Mouse (Mus musculus): Measurements from ENCODE around the gene Vmn1r74.
"Not testable (repeated sequence)": the region's sequence is repeated elsewhere in the genome, so short reads cannot be mapped to it uniquely, and the experiment has no call there.

Vmn1r74 gene

GRCm38 (mm10) chr7:11833680-11834079, at the start of gene Vmn1r74:
TSS of gene Vmn1r74 (plus strand) at chr7:11833980.
- DNase-seq (ENCODE audit: low read depth in 1 of 2, low spot score in 2 of 2): no peak

GRCm38 (mm10) chr7:11813751-11814150, 20.0 kb upstream of the Vmn1r74 start:
- no peak for DNase-seq (ENCODE audit: low read depth in 1 of 2, low spot score in 2 of 2)

GRCm38 (mm10) chr7:11822166-11822565, 11.6 kb upstream of the Vmn1r74 start:
- DNase-seq (ENCODE audit: low read depth in 1 of 2, low spot score in 2 of 2): no peak

- not testable (repeated sequence) for DNase-seq (ENCODE audit: low read depth in 1 of 2, low spot score in 2 of 2)
These were observed 10.5 kb upstream of the Vmn1r74 start for GRCm38 (mm10) chr7:11823246-11823645.

GRCm38 (mm10) chr7:11874330-11874729, 40.5 kb downstream of the Vmn1r74 start, which contains the start of gene Vmn1r75:
TSS of gene Vmn1r75 (plus strand) at chr7:11874630.
- DNase-seq (ENCODE audit: low read depth in 1 of 2, low spot score in 2 of 2): no peak

Data from monocyte, adult 2 months (primary cell).